Mouse (Mus musculus) myocyte (in vitro differentiated cells): ENCODE measurements around the gene Mtf2.

Experiments used
- CEBPB ChIP-seq: IDR thresholded peaks from 2 replicates; pipeline ENCODE4 v1.6.1; 2011; ENCODE audit warnings: mild to moderate bottlenecking, moderate library complexity; ENCODE audit not compliant: poor library complexity, insufficient read depth, severe bottlenecking
- E2F4 ChIP-seq: IDR thresholded peaks from one replicate; pipeline ENCODE4 v1.6.1; 2011; ENCODE audit warnings: mild to moderate bottlenecking, control low read depth, moderate library complexity; ENCODE audit not compliant: insufficient read depth
- MAX ChIP-seq: IDR thresholded peaks from one replicate; pipeline ENCODE4 v1.6.1; 2011; ENCODE audit warnings: low read depth, mild to moderate bottlenecking, control low read depth
- MYOD1 ChIP-seq, 3 experiments: IDR thresholded peaks; one replicate each; pipeline ENCODE4 v1.6.1; 2011; ENCODE audit warnings: control low read depth in 2 of 3, low read depth in 2 of 3, mild to moderate bottlenecking in 2 of 3, moderate library complexity in 1 of 3; ENCODE audit not compliant: insufficient read length in 2 of 3, control insufficient read depth in 1 of 3
- MYOG ChIP-seq, 3 experiments: IDR thresholded peaks; one replicate each; pipeline ENCODE4 v1.6.1; 2011; ENCODE audit warnings: control low read depth in 2 of 3, low read depth in 2 of 3, mild to moderate bottlenecking in 2 of 3; ENCODE audit not compliant: insufficient read length in 2 of 3, control insufficient read depth in 1 of 3, insufficient read depth in 1 of 3
- POLR2A ChIP-seq: IDR thresholded peaks from one replicate; pipeline ENCODE4 v1.6.1; 2011; ENCODE audit warnings: low read depth, mild to moderate bottlenecking, control low read depth, moderate library complexity; ENCODE audit not compliant: insufficient read length
- POLR2AphosphoS2 ChIP-seq: IDR thresholded peaks from one replicate; pipeline ENCODE4 v1.6.1; 2011; ENCODE audit warnings: low read depth, control low read depth; ENCODE audit not compliant: insufficient read length
- REST ChIP-seq: IDR thresholded peaks from one replicate; pipeline ENCODE4 v1.6.1; 2011; ENCODE audit warnings: mild to moderate bottlenecking, control low read depth, moderate library complexity; ENCODE audit not compliant: insufficient read depth, insufficient read length
- SRF ChIP-seq: IDR thresholded peaks from one replicate; pipeline ENCODE4 v1.6.1; 2011; ENCODE audit warnings: low read depth; ENCODE audit not compliant: control insufficient read depth, insufficient read length
- TCF12 ChIP-seq: IDR thresholded peaks from one replicate; pipeline ENCODE4 v1.6.1; 2011; ENCODE audit warnings: mild to moderate bottlenecking, control low read depth; ENCODE audit not compliant: poor library complexity, insufficient read depth, severe bottlenecking
- TCF3 ChIP-seq: IDR thresholded peaks from one replicate; pipeline ENCODE4 v1.6.1; 2011; ENCODE audit warnings: low read depth, control low read depth; ENCODE audit not compliant: insufficient read length
- USF1 ChIP-seq: IDR thresholded peaks from one replicate; pipeline ENCODE4 v1.6.1; 2011; ENCODE audit warnings: low read depth, mild to moderate bottlenecking, control low read depth, moderate library complexity

- TF ChIP-seq MYOD1 (IDR thresholded peaks at IDR 0.05; ENCODE audit: control insufficient read depth in 1 of 3, insufficient read length in 2 of 3, low read depth in 2 of 3) (no peak), POLR2A (no peak), SRF (no peak), REST (no peak), MYOG (IDR thresholded peaks at IDR 0.05; ENCODE audit: control insufficient read depth in 1 of 3, insufficient read depth in 1 of 3, insufficient read length in 2 of 3, low read depth in 2 of 3) (no peak), TCF12 (no peak), MAX (no peak), E2F4 (no peak), CEBPB (no peak), USF1 (no peak), POLR2AphosphoS2 (no peak), TCF3 (no peak)
Observed at GRCm38 (mm10) chr5:108104306-108104705, 38.8 kb downstream of the Mtf2 start.
